ENCODE assay signal across 14 mouse cellular contexts in genomic region chr11:43901051-43901654, GRCm38 (mm10). TPM values are rescaled to one million over a fixed set of nuclear protein-coding genes. Genes with fewer than 3 reads are reported as not detected.
DNase-seq lines count a peak whose midpoint lies in the region; ATAC-seq and TF ChIP-seq lines count a peak whose summit lies in the region.
"Had no signal": no experiment of that assay in that cellular context is flagged by ENCODE, and none has a peak within 500 bp of the region (broad histone marks: within the 10 kb centered on the region; RNA-seq: fewer than 3 reads in every experiment).

Gene Adra1b, minus strand, starts transcription at chr11:43901210.

- H3K4me3 ChIP-seq in heart, embryonic 12.5 days: no peak within 1 kb of the TSS
- H3K4me3 ChIP-seq in liver, adult 2 months (ENCODE audit: insufficient read depth, low read depth, low read length): peak within 1 kb of the TSS; percentile 88
- peak within 1 kb of the TSS; percentile 30 for H3K4me3 ChIP-seq in liver, embryonic 15.5 days (replicated peaks)
- H3K4me3 ChIP-seq: limb, embryonic 15.5 days had no signal

- H3K4me2 ChIP-seq in heart, embryonic 12.5 days: no peak within 1 kb of the TSS
- peak within 1 kb of the TSS; percentile 29; the same call in 1 of the 2 replicates for H3K4me2 ChIP-seq in liver, embryonic 15.5 days
- H3K4me2 ChIP-seq: limb, embryonic 15.5 days had no signal

- 79% methylated on average over 6 of the region's 6 CpGs for WGBS in heart, embryonic 12.5 days
- WGBS in liver, adult 2 months: 33% methylated on average over 6 of the region's 6 CpGs
- WGBS in liver, embryonic 15.5 days (ENCODE audit: insufficient replicate concordance): 54% methylated on average over 6 of the region's 6 CpGs

- no peak for ATAC-seq in heart, embryonic 12.5 days (ENCODE audit: insufficient number of reproducible peaks, low FRiP score)
- ATAC-seq in liver, embryonic 15.5 days (ENCODE audit: insufficient read depth): no peak

- H3K27me3 ChIP-seq in heart, embryonic 12.5 days (replicated peaks): no peaks in the 10 kb centered on the region
- no peaks in the 10 kb centered on the region for H3K27me3 ChIP-seq in liver, adult 2 months (ENCODE audit: control insufficient read depth, insufficient read depth, low read length)
- H3K27me3 ChIP-seq in liver, embryonic 15.5 days: no peaks in the 10 kb centered on the region
- H3K27me3 ChIP-seq: limb, embryonic 15.5 days had no signal

- peaks cover 26% of the 10 kb centered on the region; the same call in 1 of the 2 replicates for H3K79me2 ChIP-seq in liver, adult 2 months (ENCODE audit: control insufficient read depth, insufficient read depth, low read length)

- intact Hi-C loops in heart, postnatal 10 days (cut with DNase I): no loop called here

- TF ChIP-seq POLR2A in liver, adult 2 months (IDR thresholded peaks at IDR 0.05; ENCODE audit: extremely low read depth, insufficient read depth, low read length): no peak

- no peak for TF ChIP-seq CTCF in liver, adult 2 months (IDR thresholded peaks at IDR 0.05; ENCODE audit: low read depth, low read length)

- H3K36me3 ChIP-seq in heart, embryonic 12.5 days: no peaks in the 10 kb centered on the region
- H3K36me3 ChIP-seq in liver, adult 2 months (ENCODE audit: control insufficient read depth, insufficient read depth, low read length): peaks cover 4% of the 10 kb centered on the region
- no peaks in the 10 kb centered on the region for H3K36me3 ChIP-seq in liver, embryonic 15.5 days (replicated peaks)
- H3K36me3 ChIP-seq: limb, embryonic 15.5 days had no signal

- H3K9me3 ChIP-seq in heart, embryonic 12.5 days (replicated peaks): no peaks in the 10 kb centered on the region
- no peaks in the 10 kb centered on the region for H3K9me3 ChIP-seq in liver, embryonic 15.5 days (replicated peaks)
- H3K9me3 ChIP-seq: limb, embryonic 15.5 days had no signal

- no peaks in the 10 kb centered on the region for H3K4me1 ChIP-seq in heart, embryonic 12.5 days (replicated peaks)
- H3K4me1 ChIP-seq in liver, adult 2 months (ENCODE audit: control insufficient read depth, insufficient read depth, low read length): peaks cover 27% of the 10 kb centered on the region
- peaks cover 4% of the 10 kb centered on the region; the same call in 1 of the 2 replicates for H3K4me1 ChIP-seq in liver, embryonic 15.5 days (replicated peaks)
- H3K4me1 ChIP-seq: limb, embryonic 15.5 days had no signal

- no peak for DNase-seq in heart, adult 18-20 months
- DNase-seq in liver, adult 2 months (ENCODE audit: extremely low read depth, low read depth, low spot score): peak; percentile 93
- no peak for DNase-seq in liver
- no peak for DNase-seq in heart, postnatal 10 days
- DNase-seq in layer of hippocampus, adult 8-10 months (ENCODE audit: low spot score in 2 of 2): no peak
- DNase-seq: cerebellum, adult 11-12 months; kidney, adult 8-10 months; lung, postnatal 4 days; right cerebral cortex, postnatal 25 days had no signal

- H3K9ac ChIP-seq in heart, embryonic 12.5 days: no peak within 1 kb of the TSS
- H3K9ac ChIP-seq in liver, adult 2 months (ENCODE audit: low read depth, low read length): peak within 1 kb of the TSS; percentile 81
- H3K9ac ChIP-seq in liver, embryonic 15.5 days: no peak within 1 kb of the TSS
- H3K9ac ChIP-seq: limb, embryonic 15.5 days had no signal

- H3K27ac ChIP-seq in heart, embryonic 12.5 days (ENCODE audit: poor library complexity, severe bottlenecking): no peak within 1 kb of the TSS
- H3K27ac ChIP-seq in liver, adult 2 months (replicated peaks; ENCODE audit: insufficient read depth, low read depth, low read length): peak within 1 kb of the TSS; percentile 97
- H3K27ac ChIP-seq in liver, embryonic 15.5 days (replicated peaks): no peak within 1 kb of the TSS
- H3K27ac ChIP-seq: limb, embryonic 15.5 days had no signal

RNA-seq across cellular contexts. Expression of gene Adra1b, which starts in this region (rescaled TPM):
- 10 to 100 TPM; 44.0 to 48.9 TPM for total RNA-seq in heart, adult 18-20 months (2021)
- polyA plus RNA-seq in heart, embryonic 12.5 days (2016; fragmentation: Nextera tagmentation; extraction: Ambion mirVana): 6.1 and 6.2 TPM in 2 replicates
- total RNA-seq in liver, adult 2 months (2014; rRNA removed): 21.6 and 25.6 TPM in 2 replicates
- 176 and 191 TPM in 2 replicates for polyA plus RNA-seq in liver, adult 2 months (2012; rRNA removed)
- 10 to 100 TPM; 41.4 to 49.1 TPM for total RNA-seq in heart, postnatal 10 days (2021)
- 5.8 and 7.2 TPM in 2 replicates for polyA plus RNA-seq in liver, embryonic 15.5 days (2015; fragmentation: Nextera tagmentation; extraction: Ambion mirVana)
- 1 to 10 TPM; 3.8 to 4.4 (median 3.9) TPM for total RNA-seq in layer of hippocampus, adult 8-10 months (2022)
- total RNA-seq: MEL; monocyte, adult 5-6 weeks had no signal

Comparison
In these comparisons a context has a peak if more than half of its experiments do, and no peak if none do; other contexts are left out.
1. RNA of gene Adra1b (polyA plus RNA-seq): 176 to 191 TPM in liver, adult 2 months; 6.1 to 6.2 TPM in heart, embryonic 12.5 days and 5.8 to 7.2 TPM in liver, embryonic 15.5 days; every median in the first group is over 10 times any median in the second.